Mouse (Mus musculus) embryonic facial prominence, embryonic 12.5 days (tissue): ENCODE results near the gene Trap1. TPM values are rescaled to one million over a fixed set of nuclear protein-coding genes. Genes with fewer than 3 reads are reported as not detected.

Experiments used
- ATAC-seq: fragments of 200-750 bp; cut with Nextera tagmentation; 2 replicates; pipeline ENCODE4 v1.8.0; 2017; ENCODE audit not compliant: insufficient number of reproducible peaks, insufficient read depth, low FRiP score, low TSS enrichment
- H3K27ac ChIP-seq: fragments of 300-500 bp; sonication (generic); 2 replicates; pipeline ENCODE4 v1.5.1; 2016; ENCODE audit warnings: mild to moderate bottlenecking
- H3K27me3 ChIP-seq: fragments of 300-500 bp; sonication (generic); 2 replicates; pipeline ENCODE4 v1.6.1; 2016; ENCODE audit warnings: mild to moderate bottlenecking, moderate library complexity
- H3K36me3 ChIP-seq: fragments of 300-500 bp; sonication (generic); 2 replicates; pipeline ENCODE4 v1.6.1; 2016; ENCODE audit warnings: mild to moderate bottlenecking
- H3K4me1 ChIP-seq: fragments of 300-500 bp; sonication (generic); 2 replicates; pipeline ENCODE4 v1.6.1; 2016
- H3K4me2 ChIP-seq: fragments of 300-500 bp; sonication (generic); replicated peaks from 2 replicates; pipeline ENCODE4 v1.6.1; 2016; ENCODE audit warnings: mild to moderate bottlenecking, moderate library complexity
- H3K4me3 ChIP-seq: fragments of 300-500 bp; sonication (generic); 2 replicates; pipeline ENCODE4 v1.5.1; 2016; ENCODE audit warnings: mild to moderate bottlenecking
- H3K9ac ChIP-seq: fragments of 300-500 bp; sonication (generic); 2 replicates; pipeline ENCODE4 v1.6.1; 2016; ENCODE audit warnings: mild to moderate bottlenecking, moderate library complexity
- H3K9me3 ChIP-seq: fragments of 300-500 bp; sonication (generic); 2 replicates; pipeline ENCODE4 v1.6.1; 2016; ENCODE audit warnings: mild to moderate bottlenecking, moderate library complexity
- WGBS: fragments of 180-500 bp; shearing (Covaris S2); methylation state at CpG from one replicate; pipeline ENCODE4 v1.1.7; 2016; 5-methylcytosine and 5-hydroxymethylcytosine counted together
- polyA plus RNA-seq: library from polyadenylated mRNA; unstranded; fragments of >200 nt; fragmentation: Nextera tagmentation; extraction: Ambion mirVana; gene quantifications from 2 replicates; pipeline ENCODE4 v1.2.1, GENCODE M21; 2016

Gene Trap1
- polyA plus RNA-seq, 1 experiment from 2014 or later: 83.8 TPM

DNA sequence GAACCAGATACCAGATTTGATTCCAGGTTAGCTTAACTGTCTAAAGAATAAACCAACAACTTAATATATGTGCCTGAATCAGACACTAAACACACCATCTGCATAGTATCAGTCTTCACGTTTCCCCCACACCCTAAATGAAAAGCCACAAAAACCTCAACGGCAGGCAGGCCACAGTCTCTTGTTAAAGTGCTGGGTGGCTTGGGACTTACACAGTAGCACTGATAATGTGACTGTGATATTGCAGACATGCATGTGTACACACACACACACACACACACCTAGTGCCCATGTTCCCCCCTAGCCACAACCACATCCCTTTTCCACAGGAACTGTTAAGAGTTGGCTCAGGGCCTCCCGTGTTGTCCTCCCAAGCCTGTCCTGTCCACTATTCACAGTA is 2.8 kb downstream of the Trap1 start:
- Histone ChIP-seq H3K4me3 (no peak overlapping the region), H3K9ac (no peak overlapping the region), H3K9me3 (no peaks in the 10 kb centered on the region), H3K36me3 (no peaks in the 10 kb centered on the region), H3K4me1 (peaks cover 13% of the 10 kb centered on the region; the same call in 1 of the 2 replicates), H3K4me2 (no peak overlapping the region), H3K27ac (no peak overlapping the region), H3K27me3 (no peaks in the 10 kb centered on the region)
- no peak for ATAC-seq
- WGBS: 72% methylated on average over 3 of the region's 3 CpGs

DNA sequence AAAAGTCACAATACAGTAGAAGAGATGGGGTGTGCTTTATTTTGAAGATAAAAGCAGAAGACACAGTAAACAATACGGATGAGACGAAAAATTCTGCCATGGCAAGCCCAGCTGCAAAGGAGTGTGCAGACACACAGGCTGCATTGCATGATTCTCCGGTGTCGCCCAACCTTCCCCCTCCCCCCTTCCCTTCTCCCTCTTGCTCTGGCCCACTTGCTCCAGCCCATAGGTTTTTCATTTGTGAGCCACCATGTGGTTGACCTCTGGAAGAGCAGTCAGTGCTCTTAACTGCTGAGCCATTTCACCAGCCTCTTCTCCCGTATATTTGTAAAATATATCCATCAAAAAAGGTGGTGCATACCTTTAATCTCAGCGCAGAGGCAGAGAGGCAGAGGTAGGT is 3.3 kb downstream of the Trap1 start:
- no peaks in the 10 kb centered on the region for H3K36me3 ChIP-seq
- no peaks in the 10 kb centered on the region for H3K27me3 ChIP-seq
- 53% methylated on average over 6 of the region's 6 CpGs for WGBS
- no peaks in the 10 kb centered on the region for H3K9me3 ChIP-seq
- H3K4me3 ChIP-seq: no peak overlapping the region
- no peak overlapping the region for H3K4me2 ChIP-seq
- H3K9ac ChIP-seq: no peak overlapping the region
- H3K27ac ChIP-seq: no peak overlapping the region
- peaks cover 13% of the 10 kb centered on the region; the same call in 1 of the 2 replicates for H3K4me1 ChIP-seq
- ATAC-seq: no peak

DNA sequence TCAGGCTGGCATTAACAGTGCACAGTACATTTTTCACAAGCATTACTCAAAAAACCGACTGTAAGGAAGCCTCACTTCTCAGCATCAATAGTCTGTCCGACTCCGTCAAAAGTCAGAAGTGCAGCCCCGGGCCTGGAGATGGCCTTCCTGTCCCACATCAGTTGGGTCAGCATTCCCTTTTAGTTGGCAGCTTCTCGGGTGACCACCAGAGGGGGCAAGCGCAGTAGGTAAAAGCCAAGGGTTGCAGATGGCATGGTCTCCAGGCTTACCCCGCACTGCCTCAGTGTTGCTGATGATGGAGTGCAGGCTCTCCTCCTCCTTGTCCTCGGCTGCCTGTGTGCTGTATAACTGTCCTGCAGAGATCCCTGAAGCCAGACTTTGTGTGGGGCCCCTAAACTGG is 9.0 kb downstream of the Trap1 start:
- peaks cover 49% of the 10 kb centered on the region for H3K36me3 ChIP-seq

DNA sequence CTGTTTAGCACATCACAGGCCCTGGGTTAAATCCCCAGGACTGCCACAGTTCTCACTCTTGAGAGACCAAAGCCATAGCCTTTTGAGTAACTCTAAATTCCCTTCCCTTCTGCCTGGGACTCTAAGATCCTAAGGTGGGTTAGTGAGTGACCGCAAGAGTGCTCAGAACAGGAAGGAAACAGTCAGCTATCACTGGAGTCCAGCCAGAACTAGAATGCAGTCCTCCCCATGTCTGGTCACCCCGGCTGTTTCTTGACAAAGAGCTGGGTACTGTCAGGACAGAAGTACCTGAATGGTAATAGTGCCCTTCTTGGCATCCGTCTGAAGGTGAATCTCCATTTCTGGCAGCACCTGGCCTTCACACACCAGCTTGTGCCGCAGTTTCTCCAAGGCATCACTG is 12.7 kb downstream of the Trap1 start:
- Histone ChIP-seq H3K4me1 (no peaks in the 10 kb centered on the region), H3K4me3 (no peak overlapping the region), H3K27ac (no peak overlapping the region), H3K9me3 (no peaks in the 10 kb centered on the region), H3K36me3 (peaks cover 79% of the 10 kb centered on the region), H3K4me2 (no peak overlapping the region), H3K9ac (no peak overlapping the region), H3K27me3 (no peaks in the 10 kb centered on the region)
- ATAC-seq: no peak
- 92% methylated on average over 4 of the region's 4 CpGs for WGBS

More for the DNA sequence above, 9.0 kb downstream of the Trap1 start:
- Histone ChIP-seq H3K27ac (no peak overlapping the region), H3K9ac (no peak overlapping the region), H3K4me3 (no peak overlapping the region), H3K4me2 (no peak overlapping the region), H3K9me3 (no peaks in the 10 kb centered on the region), H3K4me1 (no peaks in the 10 kb centered on the region), H3K27me3 (no peaks in the 10 kb centered on the region)
- WGBS: 61% methylated on average over 8 of the region's 8 CpGs
- ATAC-seq: no peak

DNA sequence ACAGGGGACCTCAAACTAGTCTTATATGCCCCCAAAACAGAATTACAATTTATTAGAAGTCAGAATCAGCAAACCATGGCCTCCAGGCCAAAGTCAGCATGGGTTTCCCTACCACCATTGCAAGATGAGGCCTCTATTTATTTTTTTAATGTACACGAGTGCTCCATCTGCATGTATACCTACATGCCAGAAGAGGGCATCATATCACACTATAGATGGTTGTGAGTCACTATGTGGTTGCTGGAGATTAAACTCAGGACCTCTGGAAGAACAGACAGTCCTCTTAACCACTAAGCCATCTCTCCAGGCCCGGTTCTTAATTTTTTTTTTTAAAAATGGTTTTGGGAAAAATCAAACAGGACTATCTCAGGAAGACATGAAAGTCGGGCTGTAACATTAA is 23.8 kb downstream of the Trap1 start:
- Histone ChIP-seq H3K4me1 (no peaks in the 10 kb centered on the region), H3K27ac (no peak overlapping the region), H3K9ac (no peak overlapping the region), H3K9me3 (no peaks in the 10 kb centered on the region), H3K4me2 (no peak overlapping the region), H3K4me3 (no peak overlapping the region), H3K36me3 (peaks cover 77% of the 10 kb centered on the region), H3K27me3 (no peaks in the 10 kb centered on the region)
- WGBS: 86% methylated on average over 3 of the region's 3 CpGs
- ATAC-seq: no peak

DNA sequence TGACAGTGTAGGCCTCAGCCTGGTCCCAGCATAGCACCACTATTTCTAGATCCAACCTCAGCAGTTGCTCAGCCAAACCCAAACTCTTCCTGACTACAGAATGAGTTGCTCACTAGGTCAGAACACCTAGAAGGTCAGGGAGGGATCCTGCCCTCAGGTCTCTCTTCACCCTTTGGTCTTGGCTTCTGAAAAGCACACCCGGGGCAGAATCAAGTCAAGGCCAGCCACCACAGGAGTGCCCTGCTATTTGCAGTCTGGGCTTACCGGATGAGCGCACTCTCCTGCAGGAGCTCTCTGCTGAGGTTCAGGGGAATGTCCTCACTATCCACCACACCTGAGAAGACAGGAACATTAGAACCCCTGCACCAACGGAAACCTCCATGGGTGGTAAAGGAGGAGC is 25.0 kb downstream of the Trap1 start:
- H3K4me2 ChIP-seq: no peak overlapping the region
- H3K4me1 ChIP-seq: no peaks in the 10 kb centered on the region
- no peak for ATAC-seq
- no peak overlapping the region for H3K9ac ChIP-seq
- H3K9me3 ChIP-seq: no peaks in the 10 kb centered on the region
- no peaks in the 10 kb centered on the region for H3K27me3 ChIP-seq
- H3K27ac ChIP-seq: no peak overlapping the region
- WGBS: 97% methylated on average over 4 of the region's 4 CpGs
- no peak overlapping the region for H3K4me3 ChIP-seq
- H3K36me3 ChIP-seq: peaks cover 75% of the 10 kb centered on the region

DNA sequence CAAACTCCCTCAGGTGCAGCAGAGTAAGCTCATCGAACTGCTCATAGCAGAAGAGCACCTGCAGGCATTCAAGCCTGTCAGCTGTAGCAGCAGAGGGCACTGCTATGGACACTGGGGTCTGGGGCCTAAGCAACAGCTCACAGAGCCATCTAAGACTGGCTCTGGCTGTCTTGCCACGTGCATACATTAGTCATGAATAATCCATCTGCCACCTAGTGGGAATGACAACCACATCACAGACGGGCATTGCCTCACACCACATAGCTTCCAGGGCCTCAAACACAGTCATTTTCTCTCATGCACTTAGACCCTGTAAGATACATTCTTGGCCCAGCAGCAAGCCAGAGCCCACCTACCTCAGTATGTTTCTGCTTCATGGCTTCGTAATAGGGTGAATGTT is 32.1 kb downstream of the Trap1 start:
- 93% methylated on average over 4 of the region's 4 CpGs for WGBS
- Histone ChIP-seq H3K36me3 (peaks cover 73% of the 10 kb centered on the region), H3K4me2 (no peak overlapping the region), H3K4me1 (no peaks in the 10 kb centered on the region), H3K27me3 (no peaks in the 10 kb centered on the region), H3K4me3 (no peak overlapping the region), H3K9me3 (no peaks in the 10 kb centered on the region), H3K27ac (no peak overlapping the region), H3K9ac (no peak overlapping the region)
- no peak for ATAC-seq

DNA sequence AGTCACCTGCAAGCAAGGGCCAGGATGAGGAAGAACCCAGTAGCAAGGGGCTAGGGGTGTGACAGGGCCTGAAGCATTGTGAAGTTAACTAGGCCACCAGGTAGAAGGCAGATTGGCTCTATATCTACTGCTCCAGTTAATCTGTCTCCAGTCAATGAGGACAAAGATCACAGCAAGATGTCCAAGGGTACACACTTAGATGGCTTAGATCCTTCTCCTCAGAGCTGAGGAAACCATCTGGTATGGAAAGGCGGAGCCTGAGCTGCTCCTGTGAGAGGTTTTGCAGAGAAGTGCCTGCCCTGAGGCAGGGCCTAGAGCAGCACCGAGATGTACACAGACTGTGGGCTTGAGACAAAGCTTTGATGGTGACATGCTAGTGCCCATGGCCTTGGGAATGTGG is 33.5 kb downstream of the Trap1 start:
- Histone ChIP-seq H3K36me3 (peaks cover 75% of the 10 kb centered on the region), H3K4me3 (no peak overlapping the region), H3K27ac (no peak overlapping the region), H3K9me3 (no peaks in the 10 kb centered on the region), H3K4me1 (no peaks in the 10 kb centered on the region), H3K27me3 (no peaks in the 10 kb centered on the region), H3K9ac (no peak overlapping the region), H3K4me2 (no peak overlapping the region)
- ATAC-seq: no peak
- 94% methylated on average over 2 of the region's 2 CpGs for WGBS

DNA sequence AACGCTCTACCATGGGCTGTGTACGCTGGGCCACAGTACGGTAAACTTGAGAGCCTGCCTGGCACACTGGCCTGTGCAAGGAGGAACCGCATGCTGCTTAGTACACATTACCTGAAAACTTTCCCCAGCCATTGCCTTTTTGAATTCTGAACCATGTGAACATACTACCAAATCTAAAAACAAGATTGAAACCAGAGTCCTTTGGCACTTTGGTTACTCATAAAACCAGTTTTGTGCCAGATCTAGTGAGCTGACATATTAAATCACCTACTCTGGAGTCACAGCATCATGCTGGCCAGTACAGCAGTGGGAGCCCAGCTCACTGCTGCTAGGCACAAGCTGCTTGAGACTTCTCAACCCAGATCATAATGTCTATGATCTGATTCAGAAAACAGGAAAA is 36.0 kb downstream of the Trap1 start:
- WGBS: 95% methylated on average over 4 of the region's 4 CpGs
- Histone ChIP-seq H3K4me3 (no peak overlapping the region), H3K4me2 (no peak overlapping the region), H3K4me1 (no peaks in the 10 kb centered on the region), H3K9me3 (no peaks in the 10 kb centered on the region), H3K9ac (no peak overlapping the region), H3K27me3 (no peaks in the 10 kb centered on the region), H3K36me3 (peaks cover 73% of the 10 kb centered on the region), H3K27ac (no peak overlapping the region)
- no peak for ATAC-seq

DNA sequence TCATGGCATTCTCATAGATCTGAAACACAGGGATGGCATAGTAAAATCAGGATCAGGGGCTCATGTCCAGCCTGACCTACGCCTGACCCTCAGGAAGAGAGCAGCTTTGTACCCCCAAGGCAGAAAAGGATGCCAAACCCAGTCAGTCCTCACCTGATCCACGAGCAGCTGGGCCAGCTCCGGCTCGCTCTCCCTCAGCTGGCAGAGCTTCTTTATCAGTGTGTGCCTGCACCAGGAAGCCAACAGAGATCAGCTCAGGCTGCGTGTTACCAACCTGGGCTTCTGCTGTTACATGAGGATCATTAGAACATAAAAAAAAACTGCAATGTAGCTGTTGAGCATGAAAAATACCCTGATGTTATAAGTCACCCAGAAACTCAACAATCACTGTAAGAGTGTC is 37.4 kb downstream of the Trap1 start:
- H3K4me1 ChIP-seq: no peaks in the 10 kb centered on the region
- H3K4me2 ChIP-seq: no peak overlapping the region
- 88% methylated on average over 5 of the region's 5 CpGs for WGBS
- H3K9me3 ChIP-seq: no peaks in the 10 kb centered on the region
- peaks cover 62% of the 10 kb centered on the region for H3K36me3 ChIP-seq
- ATAC-seq: no peak
- no peak overlapping the region for H3K27ac ChIP-seq
- H3K27me3 ChIP-seq: no peaks in the 10 kb centered on the region
- no peak overlapping the region for H3K9ac ChIP-seq
- no peak overlapping the region for H3K4me3 ChIP-seq

DNA sequence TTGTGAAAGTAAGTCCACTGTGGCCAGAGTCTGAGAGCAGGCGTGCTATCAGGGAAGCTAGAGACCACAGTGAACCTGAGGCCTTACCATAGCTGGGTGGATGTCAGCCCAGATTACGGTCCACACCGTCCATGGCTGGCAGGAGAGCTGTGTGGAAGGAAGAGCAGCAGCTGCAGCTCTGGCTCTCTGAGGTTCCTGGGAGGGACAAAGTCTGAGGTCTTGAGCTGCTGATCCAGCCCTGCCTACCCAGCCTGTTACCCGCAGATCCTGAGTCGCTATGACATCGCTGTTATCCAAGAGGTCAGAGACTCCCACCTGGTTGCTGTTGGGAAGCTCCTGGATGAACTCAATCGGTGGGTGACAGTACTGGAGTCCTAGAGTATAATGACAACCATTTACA is 39.9 kb downstream of the Trap1 start:
- H3K4me1 ChIP-seq: no peaks in the 10 kb centered on the region
- ATAC-seq: no peak
- 94% methylated on average over 7 of the region's 7 CpGs for WGBS

DNA sequence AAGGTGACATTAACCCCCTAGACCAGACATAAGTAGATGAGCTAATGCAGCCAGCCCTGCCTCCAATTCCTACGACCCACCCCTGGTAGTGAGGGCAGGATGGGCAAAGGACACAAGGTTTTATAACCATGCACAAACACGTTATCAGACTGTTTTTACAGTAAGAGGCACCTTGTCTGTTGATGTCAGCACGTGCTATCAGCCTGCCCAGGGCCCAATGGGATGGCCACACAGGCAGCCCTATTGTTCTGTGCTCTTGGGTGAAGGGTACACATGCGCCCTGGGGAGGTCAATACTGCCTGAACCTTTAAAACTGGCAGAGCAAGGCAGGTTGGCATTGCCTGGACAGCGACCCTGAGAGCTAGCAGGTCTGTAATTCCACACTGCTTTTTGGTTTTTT is 40.8 kb downstream of the Trap1 start, which contains the start of gene Dnase1:
Gene Dnase1, plus strand, starts transcription at position 136 of the 400 bp plus-strand sequence.
- H3K27ac ChIP-seq: no peak within 1 kb of the TSS
- no peaks in the 10 kb centered on the region for H3K9me3 ChIP-seq
- WGBS: 92% methylated on average over 5 of the region's 5 CpGs
- H3K4me2 ChIP-seq: no peak within 1 kb of the TSS
- ATAC-seq: no peak
- H3K4me1 ChIP-seq: no peaks in the 10 kb centered on the region
- no peak within 1 kb of the TSS for H3K4me3 ChIP-seq
- no peaks in the 10 kb centered on the region for H3K27me3 ChIP-seq
- H3K9ac ChIP-seq: no peak within 1 kb of the TSS
- H3K36me3 ChIP-seq: peaks cover 41% of the 10 kb centered on the region

More for the DNA sequence above, 39.9 kb downstream of the Trap1 start:
- Histone ChIP-seq H3K9me3 (no peaks in the 10 kb centered on the region), H3K27me3 (no peaks in the 10 kb centered on the region), H3K4me3 (no peak overlapping the region), H3K9ac (no peak overlapping the region), H3K36me3 (peaks cover 45% of the 10 kb centered on the region), H3K27ac (no peak overlapping the region), H3K4me2 (no peak overlapping the region)

DNA sequence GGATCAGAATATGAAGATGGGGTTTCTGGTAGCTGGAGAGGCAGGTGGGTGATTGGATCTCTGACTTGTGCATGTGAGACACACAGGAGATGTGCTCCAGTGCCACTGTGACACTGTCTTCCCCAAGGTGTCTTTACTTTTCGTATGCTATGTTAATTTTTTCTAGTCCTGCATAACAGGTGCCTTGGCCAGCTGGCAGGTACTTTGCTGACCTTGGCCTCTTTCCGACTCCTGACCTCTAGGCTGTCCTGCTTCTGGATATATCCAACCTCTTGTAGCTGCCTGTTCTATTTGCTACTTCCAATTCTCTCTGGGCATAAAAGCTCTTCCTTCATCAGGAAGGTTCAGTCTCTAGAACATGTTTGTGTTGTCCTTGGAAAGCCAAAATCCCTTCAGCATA is 42.1 kb downstream of the Trap1 start:
- 78% methylated on average over 2 of the region's 2 CpGs for WGBS
- no peak for ATAC-seq
- H3K4me3 ChIP-seq: no peak overlapping the region
- H3K27me3 ChIP-seq: no peaks in the 10 kb centered on the region
- peaks cover 33% of the 10 kb centered on the region for H3K36me3 ChIP-seq
- no peaks in the 10 kb centered on the region for H3K9me3 ChIP-seq
- no peak overlapping the region for H3K27ac ChIP-seq
- H3K4me2 ChIP-seq: no peak overlapping the region
- no peak overlapping the region for H3K9ac ChIP-seq
- no peaks in the 10 kb centered on the region for H3K4me1 ChIP-seq
